Mouse (Mus musculus): Measurements from ENCODE around the gene Cdc42bpg. TPM values are rescaled to one million over a fixed set of nuclear protein-coding genes. Genes with fewer than 3 reads are reported as not detected.

Cdc42bpg gene
- polyA plus RNA-seq, 2 experiments, result 0.32 to 2.1 TPM

DNA sequence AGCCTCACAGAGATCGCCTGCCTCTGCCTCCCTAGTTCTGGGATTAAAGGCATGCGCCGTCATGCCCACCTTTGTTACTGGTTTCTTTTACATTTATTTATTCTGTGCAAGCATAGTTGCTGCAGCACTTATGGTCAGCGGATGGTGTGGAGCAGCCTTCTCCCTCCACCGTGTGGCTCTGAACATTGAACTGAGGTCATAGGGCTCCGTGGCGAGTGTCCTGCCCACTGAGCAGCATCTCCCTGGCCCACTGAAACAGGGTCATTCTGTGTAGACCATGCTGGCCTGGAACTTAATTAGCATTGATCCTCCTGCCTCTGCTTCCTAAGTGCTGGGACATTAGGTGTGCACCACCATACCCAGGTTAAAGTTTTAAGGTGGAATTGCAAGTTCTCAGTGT is 25.7 kb upstream of the Cdc42bpg start:
- no peak for ATAC-seq (ENCODE audit: insufficient read depth)
- no peak for DNase-seq (ENCODE audit: low read depth in 3 of 3, low spot score in 3 of 3)
- Histone ChIP-seq H3K4me1 (replicated peaks; ENCODE audit: control insufficient read depth in 2 of 2, insufficient read depth in 2 of 2, low read length in 1 of 2) (peaks cover 73 to 82% of the 10 kb centered on the region in 2 experiments), H3K9ac (replicated peaks) (peak overlapping the region; percentile 6; the same call in 1 of the 2 replicates), H3K36me3 (replicated peaks; ENCODE audit: control insufficient read depth, insufficient read depth, low read depth) (peaks cover 47% of the 10 kb centered on the region), H3K9me3 (ENCODE audit: control insufficient read depth, low read length) (no peaks in the 10 kb centered on the region), H3K27me3 (ENCODE audit: control insufficient read depth, insufficient read depth, low read length) (no peaks in the 10 kb centered on the region), H3K4me3 (ENCODE audit: insufficient read depth in 1 of 2, low read depth in 2 of 2, low read length in 2 of 2) (no peak overlapping the region), H3K4me2 (ENCODE audit: low read depth) (peak overlapping the region; percentile 97), H3K27ac (peak overlapping the region; percentile 14)
- TF ChIP-seq EP300 (IDR thresholded peaks at IDR 0.05; ENCODE audit: low read depth) (no peak), CTCF (IDR thresholded peaks at IDR 0.05; ENCODE audit: low read depth) (no peak)
- WGBS (ENCODE audit: insufficient replicate concordance), result 74% methylated on average over 7 of the region's 7 CpGs

DNA sequence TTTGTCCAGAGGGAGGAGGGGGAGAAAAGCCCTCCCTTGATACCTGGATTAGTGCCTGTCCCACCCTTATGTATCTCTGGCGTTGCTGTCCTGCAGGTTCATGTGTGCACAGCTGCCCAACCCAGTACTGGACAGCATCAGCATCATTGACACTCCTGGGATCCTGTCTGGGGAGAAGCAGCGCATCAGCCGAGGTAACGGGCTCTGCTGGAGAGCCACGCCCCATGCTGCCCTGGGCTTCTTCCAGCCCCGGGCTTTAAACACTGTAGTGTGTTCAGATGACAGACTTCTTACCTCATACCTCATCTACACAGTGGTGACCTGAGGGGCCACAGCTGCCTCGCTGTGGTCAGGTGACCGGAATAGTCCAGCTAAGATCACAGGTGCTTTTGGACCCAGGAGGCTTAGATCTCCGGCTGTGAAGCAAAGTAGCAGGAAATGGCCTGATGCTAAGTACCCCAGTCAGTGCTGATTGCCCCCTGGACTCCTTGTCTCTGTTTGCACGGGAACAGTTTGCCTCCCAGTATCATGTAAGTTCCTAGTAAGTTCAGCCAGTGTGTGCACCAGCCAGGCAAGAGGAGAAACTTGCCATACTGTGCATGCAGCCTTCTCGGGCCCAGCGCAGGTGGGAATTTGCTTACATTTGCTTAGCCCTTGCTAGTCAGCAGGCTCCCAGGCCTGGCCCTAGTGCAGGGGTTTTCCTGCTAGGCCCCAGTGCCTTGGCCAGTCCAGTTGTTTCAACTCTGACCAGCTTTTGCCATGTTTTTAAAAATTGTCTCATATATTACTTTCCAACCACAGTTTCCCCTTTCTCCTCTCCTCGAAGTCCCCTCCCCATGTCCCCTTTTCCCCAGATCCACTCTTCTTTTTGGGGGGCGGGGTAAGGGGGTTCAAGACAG is 24.9 kb upstream of the Cdc42bpg start:
- Histone ChIP-seq H3K27ac (peak overlapping the region; percentile 29), H3K9me3 (ENCODE audit: control insufficient read depth, low read length) (no peaks in the 10 kb centered on the region), H3K9ac (replicated peaks) (peak overlapping the region; percentile 23), H3K4me1 (replicated peaks; ENCODE audit: control insufficient read depth in 2 of 2, insufficient read depth in 2 of 2, low read length in 1 of 2) (peaks cover 78 to 83% of the 10 kb centered on the region in 2 experiments), H3K36me3 (replicated peaks; ENCODE audit: control insufficient read depth, insufficient read depth, low read depth) (peaks cover 47% of the 10 kb centered on the region), H3K27me3 (ENCODE audit: control insufficient read depth, insufficient read depth, low read length) (no peaks in the 10 kb centered on the region), H3K4me3 (ENCODE audit: insufficient read depth in 1 of 2, low read depth in 2 of 2, low read length in 2 of 2) (no peak overlapping the region), H3K4me2 (ENCODE audit: low read depth) (peak overlapping the region; percentile 97; the same call in 1 of the 2 replicates)
- ATAC-seq (ENCODE audit: insufficient read depth), result no peak
- 65% methylated on average over 14 of the region's 14 CpGs for WGBS (ENCODE audit: insufficient replicate concordance)
- TF ChIP-seq EP300 (IDR thresholded peaks at IDR 0.05; ENCODE audit: low read depth) (no peak), CTCF (IDR thresholded peaks at IDR 0.05; ENCODE audit: low read depth) (no peak)
- DNase-seq (ENCODE audit: low read depth in 3 of 3, low spot score in 3 of 3), result no peak

DNA sequence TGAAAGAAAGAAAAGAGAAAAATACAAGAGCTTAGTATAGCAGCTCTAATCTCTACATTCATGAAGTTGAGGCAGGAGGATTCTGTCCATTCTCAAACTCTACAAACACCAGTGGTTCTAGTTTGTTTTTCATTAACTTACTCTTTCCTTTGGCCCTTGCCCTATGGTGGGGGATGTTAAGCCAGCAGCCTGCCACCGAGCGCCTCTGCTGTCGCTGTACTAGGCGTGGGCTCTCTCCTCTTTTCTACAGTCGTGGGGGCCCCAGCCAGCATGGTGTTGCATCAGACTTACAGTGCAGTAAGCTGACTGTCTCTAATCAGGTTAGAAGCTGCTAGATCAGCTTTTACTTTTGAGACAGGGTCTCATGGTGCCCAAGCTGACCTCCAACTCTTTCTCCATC is 23.3 kb upstream of the Cdc42bpg start:
- no peak for DNase-seq (ENCODE audit: low read depth in 3 of 3, low spot score in 3 of 3)
- no peaks in the 10 kb centered on the region for H3K9me3 ChIP-seq (ENCODE audit: control insufficient read depth, low read length)
- no peaks in the 10 kb centered on the region for H3K27me3 ChIP-seq (ENCODE audit: control insufficient read depth, insufficient read depth, low read length)
- ATAC-seq (ENCODE audit: insufficient read depth), result 0 out of 2 replicates have a peak, but pooled peaks have one; percentile 13
- peaks cover 92% of the 10 kb centered on the region in 2 experiments for H3K4me1 ChIP-seq (replicated peaks; ENCODE audit: control insufficient read depth in 2 of 2, insufficient read depth in 2 of 2, low read length in 1 of 2)
- H3K4me3 ChIP-seq (ENCODE audit: insufficient read depth in 1 of 2, low read depth in 2 of 2, low read length in 2 of 2), result no peak overlapping the region; a peak in 1 of 4 replicates
- H3K9ac ChIP-seq (replicated peaks), result peak overlapping the region; percentile 70
- 10% methylated on average over 5 of the region's 5 CpGs for WGBS (ENCODE audit: insufficient replicate concordance)
- peaks cover 54% of the 10 kb centered on the region for H3K36me3 ChIP-seq (replicated peaks; ENCODE audit: control insufficient read depth, insufficient read depth, low read depth)
- TF ChIP-seq EP300 (IDR thresholded peaks at IDR 0.05; ENCODE audit: low read depth) (no peak), CTCF (IDR thresholded peaks at IDR 0.05; ENCODE audit: low read depth) (no peak)
- peak overlapping the region; percentile 77 for H3K4me2 ChIP-seq (ENCODE audit: low read depth)
- H3K27ac ChIP-seq, result peak overlapping the region; percentile 96

DNA sequence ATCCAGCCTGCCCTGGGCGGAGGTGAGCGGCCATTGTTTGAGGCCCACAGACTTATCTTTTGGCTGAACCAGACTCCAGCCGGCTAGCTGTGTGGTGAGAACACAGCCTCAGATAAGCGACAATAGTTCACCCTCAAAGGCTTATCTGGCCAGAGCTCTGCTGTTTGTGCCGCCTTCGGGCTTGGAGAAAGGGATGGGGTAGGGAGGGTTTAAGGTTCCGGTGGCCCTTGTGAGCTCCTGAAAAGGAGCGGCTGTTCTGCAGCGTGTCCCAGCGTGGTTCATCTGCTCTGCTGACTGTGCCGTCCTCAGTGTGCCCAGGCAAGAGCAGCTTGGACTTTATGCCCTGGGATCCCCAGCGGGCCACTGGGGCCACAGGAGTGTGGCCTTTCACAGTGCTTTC is 21.8 kb upstream of the Cdc42bpg start:
- Histone ChIP-seq H3K9ac (replicated peaks) (peak overlapping the region; percentile 70), H3K27me3 (ENCODE audit: control insufficient read depth, insufficient read depth, low read length) (no peaks in the 10 kb centered on the region), H3K27ac (peak overlapping the region; percentile 96), H3K4me2 (ENCODE audit: low read depth) (peak overlapping the region; percentile 77), H3K9me3 (ENCODE audit: control insufficient read depth, low read length) (no peaks in the 10 kb centered on the region), H3K4me3 (ENCODE audit: insufficient read depth in 1 of 2, low read depth in 2 of 2, low read length in 2 of 2) (peak overlapping the region in 1 of 2 experiments; percentile 36; a peak in 2 of 4 replicates), H3K36me3 (replicated peaks; ENCODE audit: control insufficient read depth, insufficient read depth, low read depth) (peaks cover 55% of the 10 kb centered on the region), H3K4me1 (replicated peaks; ENCODE audit: control insufficient read depth in 2 of 2, insufficient read depth in 2 of 2, low read length in 1 of 2) (peaks cover 85 to 88% of the 10 kb centered on the region in 2 experiments)
- ATAC-seq (ENCODE audit: insufficient read depth) (peak; percentile 77), DNase-seq (ENCODE audit: low read depth in 3 of 3, low spot score in 3 of 3) (peak; percentile 73 to 79 (median 76))
- TF ChIP-seq CTCF (IDR thresholded peaks at IDR 0.05; ENCODE audit: low read depth) (no peak), EP300 (IDR thresholded peaks at IDR 0.05; ENCODE audit: low read depth) (peak; percentile 80)
- WGBS (ENCODE audit: insufficient replicate concordance), result 7% methylated on average over 12 of the region's 12 CpGs

DNA sequence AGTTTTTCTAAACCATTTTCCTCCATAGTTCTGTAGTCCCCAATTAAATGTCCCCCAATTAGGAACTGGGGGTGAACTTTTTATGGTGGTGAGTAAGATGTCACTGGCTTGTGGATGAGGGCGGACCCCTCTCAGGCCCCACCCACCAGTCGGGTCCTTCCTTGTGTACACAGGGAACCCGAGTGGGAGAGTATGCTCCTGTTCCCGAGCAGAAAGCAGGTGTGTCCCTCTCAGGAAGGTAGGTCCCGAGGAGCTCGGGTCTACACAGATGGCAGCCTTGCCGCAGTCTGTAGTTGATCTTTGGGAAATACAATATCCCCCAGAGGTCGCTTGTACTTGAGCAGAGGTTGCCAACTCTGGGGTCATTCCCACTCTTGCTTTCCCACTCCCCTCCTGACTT is 21.0 kb upstream of the Cdc42bpg start:
- H3K4me1 ChIP-seq (replicated peaks; ENCODE audit: control insufficient read depth in 2 of 2, insufficient read depth in 2 of 2, low read length in 1 of 2), result peaks cover 85 to 88% of the 10 kb centered on the region in 2 experiments
- no peak for TF ChIP-seq EP300 (IDR thresholded peaks at IDR 0.05; ENCODE audit: low read depth)
- TF ChIP-seq CTCF (IDR thresholded peaks at IDR 0.05; ENCODE audit: low read depth), result no peak
- H3K27me3 ChIP-seq (ENCODE audit: control insufficient read depth, insufficient read depth, low read length), result no peaks in the 10 kb centered on the region
- WGBS (ENCODE audit: insufficient replicate concordance), result 24% methylated on average over 8 of the region's 8 CpGs
- H3K36me3 ChIP-seq (replicated peaks; ENCODE audit: control insufficient read depth, insufficient read depth, low read depth), result peaks cover 52% of the 10 kb centered on the region
- peak overlapping the region; percentile 77 for H3K4me2 ChIP-seq (ENCODE audit: low read depth)
- H3K9ac ChIP-seq (replicated peaks), result peak overlapping the region; percentile 70
- peak overlapping the region; percentile 96 for H3K27ac ChIP-seq
- no peaks in the 10 kb centered on the region for H3K9me3 ChIP-seq (ENCODE audit: control insufficient read depth, low read length)
- H3K4me3 ChIP-seq (ENCODE audit: insufficient read depth in 1 of 2, low read depth in 2 of 2, low read length in 2 of 2), result peak overlapping the region in 1 of 2 experiments; percentile 36; a peak in 1 of 4 replicates
- ATAC-seq (ENCODE audit: insufficient read depth), result peak; percentile 23; the same call in 1 of the 2 replicates
- no peak for DNase-seq (ENCODE audit: low read depth in 3 of 3, low spot score in 3 of 3)
